Mouse (Mus musculus) left cerebral cortex, postnatal 25 days (tissue): ENCODE results near the gene Fam49a. TPM values are rescaled to one million over a fixed set of nuclear protein-coding genes. Genes with fewer than 3 reads are reported as not detected.
A peak's percentile ranks its signal among the peaks of the same experiment; 100 is the strongest.

Source experiments
- DNase-seq, 2 experiments: peaks; one replicate each; pipeline ENCODE4 v3.0.0; 2022; ENCODE audit warnings: low spot score in 2 of 2, mixed read lengths in 1 of 2
- intact Hi-C: fragments of 180-260 bp; cut with DNase I; formaldehyde crosslinking; loops from one replicate; pipeline ENCODE4 v1.15.1; 2025
- total RNA-seq, 2 experiments: library from RNA; stranded (reverse); gene quantifications; 2 replicates each; pipeline ENCODE4 v1.2.3; 2021

Gene Fam49a
- total RNA-seq, 2 experiments from 2014 or later = 206 to 223 TPM

DNA sequence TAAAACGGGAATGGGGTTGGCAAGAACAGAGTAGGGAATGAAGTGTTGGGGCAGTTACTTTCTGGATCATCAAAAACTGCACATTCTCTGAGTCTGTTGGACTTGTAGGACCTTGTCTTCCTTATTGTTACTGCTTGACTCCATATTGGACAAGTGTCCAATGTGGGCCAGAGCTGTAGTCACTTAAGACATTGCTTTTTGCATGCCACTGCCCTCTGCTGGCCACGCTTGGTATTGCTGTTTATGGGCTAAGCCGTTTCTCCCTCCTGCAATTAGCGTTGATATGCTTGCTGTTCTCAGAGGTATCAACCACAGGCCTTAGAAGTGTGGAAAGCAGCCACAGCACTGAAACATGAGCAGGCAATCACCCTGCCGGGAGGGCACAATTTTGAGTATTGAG is 150.7 kb downstream of the Fam49a start:
- peak; percentile 71 for DNase-seq
- intact Hi-C loops = no loop called here

GRCm38 (mm10) chr12:12420423-12420822 is 158.5 kb downstream of the Fam49a start:
- intact Hi-C loops = loop anchor here (2.0 to 5.0 kb wide), 2 partner anchors 202 to 794 kb away; no protein-coding TSS in a partner anchor
- no peak for DNase-seq

DNA sequence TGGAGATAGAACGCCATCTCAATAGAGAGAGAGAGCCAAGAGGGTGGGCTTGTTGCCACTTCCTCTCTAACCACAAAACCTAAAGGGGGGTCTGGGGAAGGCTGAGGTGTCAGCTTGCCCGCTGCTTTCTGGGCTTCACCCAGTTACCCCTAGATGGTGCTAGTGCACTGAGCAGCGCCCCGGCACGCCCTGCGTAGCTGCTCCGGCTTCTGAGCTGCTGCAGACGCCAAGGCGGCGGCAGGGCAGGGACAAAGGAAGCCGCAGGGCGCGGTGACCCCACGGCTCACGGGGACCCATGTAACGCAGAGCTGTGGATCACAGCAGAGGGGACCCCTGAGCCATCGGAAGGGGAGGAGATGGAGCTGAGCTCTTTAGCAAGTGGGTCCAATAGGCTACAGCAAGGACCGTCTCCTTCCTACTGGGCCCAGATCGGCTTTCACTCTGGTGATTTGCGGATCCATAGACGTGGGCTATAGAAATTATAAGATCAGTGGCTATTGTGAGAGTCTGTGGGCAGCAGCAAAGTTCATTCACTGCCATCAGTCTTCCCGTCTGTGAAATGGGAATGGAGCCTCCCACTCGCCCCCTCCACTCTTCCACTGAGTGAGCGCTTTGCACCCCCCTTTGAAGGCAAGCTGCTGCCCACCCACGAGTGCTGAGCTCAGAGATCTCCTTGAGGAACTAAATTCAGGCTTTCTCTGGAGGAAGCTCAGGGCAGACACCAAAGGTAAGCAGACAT is 159.1 kb downstream of the Fam49a start:
- peak; percentile 83 to 87 for DNase-seq
- intact Hi-C loops = loop anchor here (1.0 to 5.0 kb wide), 3 partner anchors 201 to 794 kb away; no protein-coding TSS in a partner anchor

DNA sequence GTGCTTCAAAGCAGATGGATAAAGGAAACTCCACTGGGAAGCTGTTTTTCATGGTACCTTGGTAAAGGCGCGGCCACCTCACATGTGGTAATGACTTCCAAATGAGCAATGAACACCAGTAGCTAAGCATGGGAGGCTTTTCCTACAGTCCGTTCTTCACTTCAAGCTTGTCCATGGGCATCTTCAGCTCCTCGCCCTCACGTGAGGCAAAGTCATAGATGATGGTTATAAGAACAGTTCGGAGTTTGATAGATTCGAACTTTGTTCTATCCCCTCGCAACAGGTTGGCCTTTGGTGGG is 159.6 kb downstream of the Fam49a start:
- intact Hi-C loops = loop anchor here (1.0 to 5.0 kb wide), 3 partner anchors 201 to 793 kb away; no protein-coding TSS in a partner anchor

GRCm38 (mm10) chr12:12425188-12425587 is 163.2 kb downstream of the Fam49a start:
- no peak for DNase-seq
- intact Hi-C loops = no loop called here

More for the DNA sequence above, 159.6 kb downstream of the Fam49a start:
- no peak for DNase-seq

DNA sequence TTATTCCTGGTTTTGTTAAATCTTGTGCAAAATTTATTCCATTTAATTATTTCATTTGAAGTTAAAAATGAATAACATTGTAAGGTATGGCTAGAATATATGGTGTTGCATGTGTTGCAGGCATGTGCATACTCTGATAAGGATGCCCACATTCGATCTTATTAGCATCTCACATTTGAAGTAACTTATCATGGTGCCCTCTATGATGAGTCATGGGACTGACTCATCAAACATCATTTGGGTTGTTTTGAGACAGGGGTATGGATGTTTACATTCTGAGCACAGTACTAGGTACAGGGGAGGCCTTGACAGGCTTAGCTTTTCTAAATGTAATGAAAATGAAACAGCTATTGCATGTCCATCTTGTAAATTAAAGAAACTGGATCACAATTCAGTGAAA is 165.3 kb downstream of the Fam49a start:
- no peak for DNase-seq
- intact Hi-C loops = no loop called here

DNA sequence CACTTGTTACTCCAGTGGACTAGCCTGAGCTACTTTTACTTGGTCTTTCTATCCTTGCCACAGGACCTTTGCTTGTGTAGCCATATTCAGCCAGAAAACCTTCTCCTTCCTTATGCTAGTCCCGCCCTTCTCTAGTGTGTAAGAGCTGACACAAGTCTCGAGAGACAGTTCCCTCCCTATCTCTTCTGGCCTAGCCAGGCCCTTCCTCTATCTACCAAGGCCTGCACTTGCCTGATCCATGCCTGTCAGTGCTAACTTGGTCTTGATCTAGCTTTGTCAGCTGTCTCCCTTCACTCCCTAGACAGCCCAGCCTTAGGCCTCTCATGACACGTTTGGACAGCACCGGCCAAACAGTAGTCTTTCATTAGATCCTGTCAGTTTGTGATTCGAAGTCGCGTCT is 166.9 kb downstream of the Fam49a start:
- no peak for DNase-seq
- intact Hi-C loops = no loop called here
